Mouse (Mus musculus): Measurements from ENCODE around the gene Rgs16.

Rgs16 gene

DNA sequence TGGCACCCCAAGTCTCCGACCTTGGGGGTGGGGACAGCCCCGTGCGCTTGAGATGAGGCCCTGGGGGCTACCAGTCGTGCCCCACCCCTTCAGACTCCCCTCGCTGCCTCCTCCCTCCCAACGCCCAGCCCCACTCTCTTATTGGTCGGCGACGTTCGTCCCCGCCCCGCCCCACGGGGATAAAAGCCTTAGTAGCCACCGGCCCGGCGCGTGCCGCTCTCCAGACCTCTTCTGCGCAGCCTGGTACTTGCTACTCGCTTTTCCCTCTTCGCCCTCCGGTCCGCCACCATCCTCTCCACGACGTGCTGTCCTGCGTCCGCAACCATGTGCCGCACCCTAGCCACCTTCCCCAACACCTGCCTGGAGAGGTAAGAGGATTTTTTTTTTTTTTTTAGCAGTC is at the start of gene Rgs16:
Gene Rgs16 (plus strand): TSS at position 205 of the 400 bp plus-strand sequence.
- peak; percentile 86 to 89 for DNase-seq

GRCm38 (mm10) chr1:153692526-153692925 is 47.6 kb upstream of the Rgs16 start:
- no peak for DNase-seq

DNA sequence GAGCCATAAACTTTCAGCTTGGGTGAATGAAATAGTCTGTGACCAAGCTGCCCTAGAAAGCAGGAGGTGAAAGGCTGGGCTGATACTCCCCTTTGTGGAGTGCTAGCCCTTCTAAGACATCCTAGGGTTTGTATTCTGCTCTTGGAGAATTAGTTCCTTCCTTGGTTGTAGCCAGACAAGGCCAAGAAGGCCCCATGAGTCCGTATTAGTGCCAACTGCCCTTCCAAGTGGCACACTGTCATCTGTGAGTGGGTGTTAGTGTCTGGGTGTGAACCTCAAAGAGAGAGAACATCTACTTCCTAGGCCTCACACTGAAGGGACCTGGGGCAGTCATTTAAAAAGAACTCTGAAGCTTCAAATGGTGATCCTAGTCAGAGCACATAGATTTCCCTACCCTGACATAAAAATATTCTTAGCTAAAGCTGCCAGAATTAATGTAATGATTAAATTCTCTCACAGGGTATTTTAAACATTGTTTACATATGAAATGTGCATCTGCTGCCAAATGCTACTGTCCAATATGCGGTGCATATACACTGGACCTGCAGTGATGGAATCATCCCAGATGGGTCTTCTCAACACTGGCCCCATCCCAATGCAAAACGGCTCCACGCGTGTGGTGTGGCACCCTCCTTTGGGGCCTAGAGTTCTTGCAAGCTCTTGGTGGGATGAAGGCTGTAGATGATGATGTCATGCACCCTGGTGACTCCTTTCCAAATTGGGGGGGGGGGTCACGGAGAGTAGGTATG is 45.6 kb upstream of the Rgs16 start:
- DNase-seq = peak; percentile 27 to 55

DNA sequence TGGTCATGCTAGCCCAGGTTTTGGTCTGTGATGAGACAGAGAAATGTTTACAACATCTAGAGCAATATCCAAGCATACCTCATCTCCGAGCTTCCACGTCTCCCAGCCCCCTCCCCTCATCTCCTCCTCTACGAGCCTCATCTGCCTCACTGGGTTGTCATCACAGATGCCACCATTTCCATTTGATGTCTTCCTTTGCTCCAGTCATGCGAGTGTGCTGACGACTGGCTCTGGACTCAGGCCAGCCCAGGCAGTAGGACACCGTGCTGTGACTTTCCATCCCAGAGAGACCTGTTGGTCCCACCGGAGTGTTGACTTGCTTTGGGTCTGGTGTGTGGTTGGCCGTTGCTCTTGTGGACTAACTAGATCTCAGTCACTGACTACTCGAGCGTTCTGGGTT is 44.8 kb upstream of the Rgs16 start:
- peak; percentile 81 to 83 for DNase-seq

DNA sequence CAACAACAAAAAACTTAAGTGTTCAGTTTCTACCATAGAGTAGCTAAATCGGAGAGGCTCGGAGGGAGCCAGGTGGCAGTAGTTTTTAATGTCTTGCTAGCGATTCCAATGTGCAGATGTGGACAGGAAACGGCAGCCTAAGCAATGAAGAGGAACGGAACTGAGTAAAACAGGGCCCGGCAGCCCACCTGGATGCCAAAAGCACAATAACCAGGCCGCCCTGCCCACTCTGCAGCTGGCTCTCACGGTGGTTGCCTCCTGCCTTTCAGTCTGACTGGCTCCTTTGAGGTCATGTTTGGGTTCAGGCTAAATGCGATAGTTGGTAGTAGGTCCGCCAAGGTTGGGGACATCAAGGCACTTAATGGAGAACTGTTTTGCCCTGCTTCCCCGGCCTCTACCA is 44.1 kb upstream of the Rgs16 start:
- DNase-seq = peak in 1 of 2 experiments; percentile 10

GRCm38 (mm10) chr1:153696541-153696940 is 43.6 kb upstream of the Rgs16 start:
- DNase-seq = no peak

DNA sequence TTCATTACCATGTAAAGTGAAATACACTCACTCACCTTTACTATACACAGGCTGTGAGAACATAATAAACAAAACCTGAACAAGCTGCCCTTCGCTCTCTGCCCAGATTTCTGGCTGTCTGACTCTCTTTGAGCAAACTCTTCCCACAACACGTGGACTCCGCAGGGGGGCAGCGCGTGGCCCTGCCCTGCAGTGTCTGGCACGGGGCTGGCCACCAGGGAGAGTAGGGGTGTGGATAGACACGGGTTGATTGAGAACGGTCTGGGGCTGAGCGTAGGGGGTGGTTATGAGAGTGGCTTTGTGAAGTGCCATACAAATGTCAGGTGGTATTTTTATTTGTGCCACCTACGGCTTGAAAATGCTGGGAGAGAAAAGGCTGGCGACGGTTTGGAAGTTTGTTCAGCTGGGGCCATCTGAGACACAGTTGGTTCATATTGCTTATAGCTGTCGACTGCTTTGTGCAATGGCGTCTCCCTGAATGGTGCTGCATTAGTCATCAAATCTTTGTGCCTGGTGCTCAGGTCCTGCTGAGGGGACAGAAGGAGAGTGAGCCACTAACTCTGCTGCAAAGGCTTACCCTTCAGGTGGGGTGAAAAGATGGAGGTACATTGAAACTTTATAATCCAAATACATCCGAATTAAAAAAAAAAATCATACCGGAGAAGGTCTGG is 42.4 kb upstream of the Rgs16 start:
- peak; percentile 74 for DNase-seq

GRCm38 (mm10) chr1:153698311-153699084 is 41.7 kb upstream of the Rgs16 start:
- no peak for DNase-seq

- no peak for DNase-seq
Observed at GRCm38 (mm10) chr1:153700448-153701063, 39.6 kb upstream of the Rgs16 start.

DNA sequence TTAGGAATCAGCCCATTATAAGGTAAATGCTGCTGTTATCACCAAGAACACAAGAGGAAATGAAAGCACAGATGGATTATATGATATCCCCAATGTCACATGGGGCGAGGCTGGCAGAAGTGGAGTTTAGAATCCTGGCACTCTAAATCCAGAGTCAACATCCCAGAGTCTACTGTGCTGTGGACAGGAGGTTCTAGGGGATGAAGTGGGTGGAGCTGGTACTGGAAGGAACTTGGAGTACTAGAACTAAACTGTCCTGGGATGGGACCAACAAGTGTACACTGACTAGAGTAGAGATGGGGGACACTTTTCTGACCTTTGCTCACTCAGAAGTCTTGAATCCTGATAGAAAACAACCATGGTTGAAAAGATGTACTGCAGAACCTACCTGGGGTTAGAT is 38.7 kb upstream of the Rgs16 start:
- no peak for DNase-seq

DNA sequence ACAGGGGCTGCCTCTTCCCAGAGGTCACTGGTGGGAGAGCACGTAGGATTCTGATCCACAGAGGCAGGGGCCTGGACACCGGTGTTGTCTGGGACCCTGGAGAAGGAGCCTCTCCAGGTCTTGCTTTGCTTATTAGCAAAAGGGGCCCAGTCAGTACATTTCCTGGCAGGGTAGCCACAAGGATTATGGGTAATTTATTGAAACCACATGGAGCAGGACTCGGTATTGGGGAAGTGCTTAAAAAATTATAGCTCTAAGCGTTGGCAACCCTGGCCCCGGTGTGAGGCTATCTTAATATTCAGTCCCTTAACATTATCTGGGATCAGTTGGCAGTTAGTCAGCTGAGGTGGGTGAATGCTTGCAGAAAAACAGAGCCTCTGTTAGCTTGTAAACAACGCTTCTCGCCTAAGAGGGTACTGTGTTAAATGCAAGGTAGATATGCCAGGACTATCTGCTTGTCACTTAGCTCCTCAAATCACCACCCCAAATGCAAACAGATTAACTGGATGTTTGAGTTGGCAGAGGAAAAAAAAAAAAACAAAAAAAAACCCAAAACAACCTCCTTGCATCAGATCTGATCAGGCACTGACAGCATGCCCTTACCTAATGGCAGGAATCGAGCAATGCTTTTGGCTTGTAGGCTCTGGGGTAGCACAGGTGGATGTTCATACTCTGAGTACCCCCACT is 37.8 kb upstream of the Rgs16 start:
- no peak for DNase-seq

DNA sequence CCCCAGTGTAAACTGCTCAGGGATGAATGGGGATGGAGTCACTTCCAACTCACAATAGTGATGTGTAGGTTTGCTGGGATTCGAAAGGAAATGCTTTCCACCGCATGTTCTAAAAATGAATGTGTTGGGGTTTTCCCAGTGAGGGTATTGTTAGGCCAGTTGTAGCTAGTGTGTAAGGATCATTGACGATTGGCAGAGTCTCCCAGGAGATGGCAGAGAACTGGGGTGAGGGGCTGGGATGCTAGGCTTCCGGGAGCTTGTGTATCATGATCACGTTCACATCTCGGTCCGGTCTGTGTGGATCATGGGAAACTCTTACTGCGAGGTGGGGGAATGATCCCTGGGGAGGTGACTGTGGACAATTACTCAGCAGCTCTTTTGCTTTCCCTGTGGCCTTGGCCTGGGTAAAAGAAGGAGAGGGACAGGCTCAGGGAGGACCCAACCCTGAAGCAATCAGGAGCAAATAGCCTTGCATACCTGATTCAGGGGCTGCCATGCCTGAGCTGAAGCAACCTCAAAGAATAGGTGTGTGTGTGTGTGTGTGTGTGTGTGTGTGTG is 37.2 kb upstream of the Rgs16 start:
- no peak for DNase-seq

DNA sequence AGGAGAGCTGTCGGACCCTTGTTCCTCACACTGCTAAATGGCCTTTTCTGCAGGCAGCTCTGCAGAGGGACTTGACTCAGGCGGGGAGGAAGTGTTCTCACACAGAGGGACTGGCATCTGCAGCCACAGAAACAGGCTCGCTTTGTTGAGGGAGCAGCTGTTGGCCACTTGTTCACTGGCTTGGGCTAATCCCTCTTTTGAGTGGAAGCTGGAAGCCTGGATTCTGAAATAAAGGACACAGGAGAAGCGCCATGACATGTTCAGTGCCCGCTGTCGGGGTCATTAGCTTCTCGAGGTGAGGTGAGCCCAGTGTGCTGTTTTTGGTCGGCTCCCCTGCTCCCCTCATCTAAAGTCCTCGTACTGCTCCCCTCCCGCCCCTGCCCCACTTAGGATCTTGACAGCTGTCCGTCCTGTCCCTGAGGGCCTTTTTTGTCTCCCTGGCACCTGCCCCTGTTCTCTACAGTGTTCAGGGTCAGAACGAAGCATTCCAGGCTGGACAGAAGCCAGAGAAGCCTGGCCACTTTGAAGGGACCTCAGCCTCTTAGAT is 36.6 kb upstream of the Rgs16 start:
- peak; percentile 61 to 67 for DNase-seq

- peak; percentile 67 to 74 for DNase-seq
Observed at GRCm38 (mm10) chr1:153704174-153704573, 36.0 kb upstream of the Rgs16 start.

GRCm38 (mm10) chr1:153704996-153705395 is 35.2 kb upstream of the Rgs16 start:
- DNase-seq = peak in 1 of 2 experiments; percentile 16

- DNase-seq = no peak
Observed at GRCm38 (mm10) chr1:153708626-153709025, 31.5 kb upstream of the Rgs16 start.

- no peak for DNase-seq
Observed at GRCm38 (mm10) chr1:153709451-153709850, 30.7 kb upstream of the Rgs16 start.

DNA sequence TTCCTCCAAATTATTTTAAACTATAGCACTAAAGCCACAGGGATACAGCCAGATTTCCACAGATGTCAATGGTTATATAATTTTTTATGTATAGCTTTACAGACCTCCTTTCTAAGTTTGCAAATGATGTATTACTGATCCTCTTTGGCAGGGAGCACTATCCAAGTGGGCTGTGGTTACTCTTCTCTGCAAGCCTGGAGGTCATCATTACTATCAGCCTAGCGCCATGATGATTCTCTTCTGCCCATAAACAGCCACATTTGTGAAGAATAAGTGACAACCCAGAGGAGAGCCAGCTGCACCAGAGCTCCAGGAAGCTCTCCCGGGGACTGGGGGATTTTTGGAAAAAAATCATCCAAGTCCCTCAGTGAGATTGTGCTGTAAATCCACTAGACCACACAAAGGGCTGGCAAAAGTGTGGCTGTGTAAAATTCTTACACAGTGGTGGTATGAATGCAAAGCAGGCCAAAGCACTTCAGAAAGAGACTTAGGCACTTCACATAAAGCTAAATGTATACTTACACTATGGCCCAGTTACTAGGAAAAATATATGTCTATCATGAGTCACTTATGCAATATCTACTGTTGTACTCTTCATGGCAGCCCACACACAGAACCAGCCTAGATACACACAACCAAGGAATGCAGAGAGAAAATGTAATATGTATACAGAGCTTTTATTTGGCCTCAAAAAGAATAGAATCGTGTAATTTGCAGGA is 28.4 kb upstream of the Rgs16 start:
- DNase-seq = no peak

GRCm38 (mm10) chr1:153712633-153713032 is 27.5 kb upstream of the Rgs16 start:
- DNase-seq = no peak

DNA sequence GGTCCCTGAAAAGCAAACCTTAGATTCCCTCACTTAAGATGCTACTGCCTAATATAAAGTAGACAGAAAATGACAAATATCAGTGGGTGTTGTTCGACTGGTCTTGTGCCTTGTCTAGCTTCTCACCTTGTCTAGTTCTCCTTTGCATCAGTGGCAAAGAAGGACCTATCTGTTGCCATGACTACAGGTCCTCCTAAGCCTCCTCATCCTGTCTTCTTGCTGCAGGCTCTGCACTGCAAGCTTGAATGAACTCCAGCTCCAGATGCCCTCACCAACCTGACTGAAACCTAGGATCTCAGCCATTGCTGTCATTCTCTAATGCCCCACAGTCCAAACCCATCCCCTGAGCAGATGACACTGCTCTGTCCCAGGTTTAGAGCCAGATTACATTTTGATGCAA is 22.2 kb upstream of the Rgs16 start:
- no peak for DNase-seq

DNA sequence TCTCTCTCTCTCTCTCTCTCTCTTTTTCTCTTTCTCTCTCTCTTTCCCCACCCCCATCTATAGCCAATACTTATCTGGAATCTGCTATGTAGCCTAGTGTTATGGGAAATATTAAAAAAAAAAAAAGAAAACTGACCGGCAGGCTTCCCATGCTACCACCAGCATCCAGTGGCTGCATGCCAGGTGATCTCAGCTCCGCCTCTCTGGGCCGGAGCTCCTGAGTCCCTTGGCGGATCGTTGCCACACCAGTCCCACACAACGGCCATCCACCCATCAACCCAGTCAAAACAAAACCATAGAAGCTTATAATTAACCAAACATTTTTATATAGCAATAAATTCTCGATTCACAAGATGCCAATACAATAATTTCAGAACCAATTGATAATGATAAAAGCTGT is 19.2 kb upstream of the Rgs16 start:
- DNase-seq = peak; percentile 50 to 56
